Mouse (Mus musculus): Measurements from ENCODE around the gene Mr1. TPM values are rescaled to one million over a fixed set of nuclear protein-coding genes. Genes with fewer than 3 reads are reported as not detected.
"Not testable (repeated sequence)": the region's sequence is repeated elsewhere in the genome, so short reads cannot be mapped to it uniquely, and the experiment has no call there.

The Mr1 gene
- total RNA-seq (2021), result 1 to 10 TPM; 2.2 to 2.5 TPM

DNA sequence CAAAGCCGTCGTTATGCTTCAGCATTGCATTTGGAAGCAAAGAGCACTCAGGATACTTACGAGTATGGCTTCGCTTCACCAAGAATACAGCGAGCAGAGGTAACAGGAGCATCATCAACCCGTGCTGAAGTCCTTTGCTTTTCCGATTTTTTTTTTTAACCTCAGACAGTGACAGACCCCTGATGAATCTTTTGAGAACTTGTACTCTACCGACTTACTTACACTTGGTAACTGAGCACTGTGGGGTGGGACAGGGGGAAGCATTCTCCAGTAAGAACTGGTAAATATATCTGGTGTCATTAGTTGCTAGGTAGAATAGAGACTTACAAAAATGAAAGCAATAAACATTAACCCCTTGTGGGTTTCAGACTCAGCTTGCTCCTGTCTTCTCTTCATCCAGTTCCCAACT is at the start of gene Mr1:
TSS of gene Mr1 (minus strand) at position 243 of the 409 bp plus-strand sequence.
- intact Hi-C loops (cut with DNase I), result no loop called here
- DNase-seq (ENCODE audit: low spot score in 2 of 2), result peak in 1 of 2 experiments; percentile 55

DNA sequence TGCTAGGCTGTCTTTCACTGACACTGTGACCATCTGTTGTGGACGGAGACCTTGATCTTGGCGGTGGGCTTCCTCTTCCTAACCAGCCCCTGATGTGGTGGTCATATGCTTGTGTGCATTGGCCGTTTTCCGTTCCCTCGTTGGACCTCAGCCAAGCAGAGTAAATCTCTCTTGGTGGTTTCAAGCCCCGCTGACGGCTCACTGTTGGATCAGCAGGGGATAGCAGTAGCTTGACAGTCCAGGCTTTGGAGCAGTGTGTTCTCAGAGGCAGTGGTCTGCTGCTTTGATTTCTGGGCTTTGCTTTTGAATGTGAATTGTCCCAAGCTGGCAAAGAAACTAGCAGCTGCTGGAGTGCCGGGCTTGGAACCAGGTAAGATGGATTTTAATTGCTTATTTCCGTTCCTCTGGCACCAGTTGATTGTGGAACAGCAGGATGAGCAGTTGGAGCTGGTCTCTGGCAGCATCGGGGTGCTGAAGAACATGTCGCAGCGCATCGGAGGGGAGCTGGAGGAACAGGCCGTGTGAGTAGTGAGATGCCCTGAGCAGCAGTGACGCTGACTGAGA is 46.3 kb upstream of the Mr1 start:
- intact Hi-C loops (cut with DNase I), result no loop called here
- no peak for DNase-seq (ENCODE audit: low spot score in 2 of 2)

DNA sequence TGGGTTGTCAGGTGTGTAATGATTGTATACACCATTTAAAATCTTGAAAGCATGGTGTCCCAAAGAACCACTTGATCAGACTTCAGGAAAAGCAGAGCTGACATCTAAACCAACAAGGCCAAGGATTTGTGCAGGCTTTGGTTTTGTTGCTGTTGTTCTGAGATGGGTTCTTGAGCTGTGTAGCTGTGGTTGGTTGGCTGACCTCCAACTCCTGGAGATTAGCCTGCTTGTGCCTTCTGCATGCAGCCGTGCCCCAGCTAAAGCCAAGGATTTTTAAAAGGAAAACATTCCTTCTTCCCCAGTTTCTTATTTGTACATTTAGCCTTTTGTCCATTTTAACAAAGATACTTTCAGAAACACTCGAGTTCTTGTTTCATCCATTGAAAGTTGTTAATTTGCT is 45.1 kb upstream of the Mr1 start:
- intact Hi-C loops (cut with DNase I), result no loop called here
- DNase-seq (ENCODE audit: low spot score in 2 of 2), result no peak

DNA sequence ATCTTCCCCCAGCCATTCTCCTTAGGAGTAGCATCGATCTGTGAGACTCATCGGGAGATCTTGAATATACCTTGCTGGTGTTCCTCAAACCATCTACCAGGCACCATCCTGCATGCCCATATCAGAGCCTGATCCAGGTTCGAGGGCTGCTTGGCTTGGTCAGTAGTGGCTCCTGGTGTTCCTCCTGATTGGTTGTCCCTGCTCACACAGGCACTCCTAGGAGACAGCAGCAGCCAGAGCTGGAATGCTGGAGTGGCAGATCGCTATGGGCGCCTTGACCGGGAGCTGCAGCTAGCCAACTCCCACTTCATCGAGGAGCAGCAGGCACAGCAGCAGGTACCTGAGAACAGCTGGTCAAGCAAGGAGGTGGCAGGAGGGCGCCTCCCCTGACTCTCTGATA is 44.6 kb upstream of the Mr1 start:
- DNase-seq (ENCODE audit: low spot score in 2 of 2), result no peak
- intact Hi-C loops (cut with DNase I), result no loop called here

DNA sequence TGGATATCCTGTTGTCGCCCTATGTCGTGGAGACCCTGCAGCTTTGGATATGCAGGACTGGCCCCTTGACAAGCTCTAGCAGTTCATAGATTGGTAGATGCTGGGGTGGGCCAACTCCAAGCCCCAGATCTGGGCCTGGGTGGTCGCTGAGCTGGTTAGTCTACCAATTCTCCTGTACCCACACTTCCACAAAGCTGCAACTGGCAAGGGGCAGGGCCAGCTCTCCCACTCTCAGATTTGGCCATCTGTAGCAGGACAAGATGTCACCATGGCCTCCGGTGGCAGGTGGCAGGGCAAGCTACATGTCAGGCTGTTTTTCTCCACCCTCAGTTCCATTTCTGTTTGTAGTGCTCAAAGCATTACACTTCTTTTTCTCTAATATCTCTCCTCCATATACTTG is 42.0 kb upstream of the Mr1 start:
- DNase-seq (ENCODE audit: low spot score in 2 of 2), result no peak
- intact Hi-C loops (cut with DNase I), result no loop called here

DNA sequence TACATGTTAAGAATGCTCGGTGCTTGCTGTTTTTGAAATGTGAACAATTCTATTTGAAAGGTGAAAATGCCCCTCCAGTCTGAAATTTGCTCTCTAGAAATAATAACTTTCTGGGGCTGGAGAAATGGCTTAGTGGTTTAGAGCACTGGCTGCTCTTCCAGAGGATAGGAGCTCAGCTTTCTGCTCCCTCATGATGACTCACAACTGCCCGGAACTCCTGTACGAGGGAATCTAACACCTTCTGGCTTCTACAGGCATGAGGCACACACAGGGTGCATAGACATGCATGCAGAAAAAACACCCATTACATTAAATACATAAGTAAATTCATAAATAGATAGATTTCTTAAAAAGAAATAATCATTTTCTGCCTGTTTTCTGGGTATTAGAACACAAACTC is 37.6 kb upstream of the Mr1 start:
- intact Hi-C loops (cut with DNase I), result no loop called here
- no peak for DNase-seq (ENCODE audit: low spot score in 2 of 2)

DNA sequence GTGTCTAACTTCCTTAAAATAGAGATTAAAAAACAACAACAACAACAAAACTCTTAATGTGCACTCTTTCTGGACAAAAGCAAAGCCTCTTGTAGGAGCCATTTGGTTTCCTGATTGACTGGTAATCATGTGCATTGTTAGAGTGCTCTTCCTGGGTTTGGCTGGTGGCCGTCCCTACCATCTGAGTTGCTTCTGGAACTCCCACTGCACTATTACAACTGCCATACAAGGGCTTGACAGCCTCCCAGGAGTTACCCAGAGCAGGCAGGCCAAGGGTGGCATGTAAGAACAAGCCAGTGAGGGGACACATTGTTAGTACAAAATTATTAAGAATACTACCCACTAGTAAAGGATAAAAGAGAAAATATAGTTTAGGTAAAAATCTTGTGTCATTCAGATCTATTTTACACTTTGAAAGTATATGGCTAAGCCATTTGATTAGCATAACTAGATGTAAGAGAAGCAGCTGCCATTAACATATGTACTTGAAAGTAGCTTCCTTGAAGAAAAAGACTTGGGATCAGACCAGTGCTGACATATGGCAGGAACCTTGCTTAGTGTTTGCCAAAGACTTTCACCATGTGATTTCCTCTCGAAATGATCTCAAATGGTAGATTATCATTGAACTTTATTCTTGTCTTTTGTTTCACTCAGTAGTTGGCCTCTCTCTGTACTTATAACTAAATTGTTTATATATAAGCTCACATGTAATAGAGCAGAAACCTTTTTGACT is 31.7 kb upstream of the Mr1 start:
- intact Hi-C loops (cut with DNase I), result no loop called here
- no peak for DNase-seq (ENCODE audit: low spot score in 2 of 2)

DNA sequence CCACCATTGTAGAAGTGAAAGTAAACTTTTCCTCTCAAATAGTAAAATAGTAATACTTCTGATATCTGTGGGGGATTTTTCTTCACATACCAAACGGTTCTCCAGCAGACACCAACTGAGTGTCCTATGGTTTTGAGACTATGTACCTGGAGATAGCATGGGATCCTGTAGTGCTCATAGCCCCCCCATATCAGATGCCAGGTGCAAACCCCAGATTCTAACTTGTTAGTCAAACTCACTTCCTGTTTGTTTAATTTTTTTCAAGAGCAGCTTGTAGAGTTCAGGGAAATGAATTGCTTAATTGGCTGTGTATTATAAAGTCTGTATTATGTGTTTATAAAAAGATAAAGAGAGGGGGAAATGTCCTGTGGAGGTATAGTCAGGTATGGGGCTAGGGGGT is 27.8 kb upstream of the Mr1 start:
- DNase-seq (ENCODE audit: low spot score in 2 of 2), result no peak
- intact Hi-C loops (cut with DNase I), result no loop called here

DNA sequence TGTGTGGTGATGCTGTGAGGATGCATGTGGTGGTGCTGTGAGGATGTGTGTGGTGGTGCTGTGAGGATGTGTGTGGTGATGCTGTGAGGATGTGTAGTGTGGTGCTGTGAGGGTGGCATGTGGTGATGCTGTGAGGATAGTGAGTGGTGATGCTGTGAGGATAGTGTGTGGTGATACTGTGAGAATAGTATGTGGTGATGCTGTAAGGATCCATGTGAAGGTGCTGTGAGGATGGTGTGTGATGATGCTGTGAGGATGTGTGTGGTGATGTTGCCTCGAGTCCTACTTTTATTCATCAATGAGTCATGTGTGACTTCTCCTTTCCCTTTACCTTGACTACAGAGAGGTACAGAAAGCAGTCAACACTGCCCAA is 27.0 kb upstream of the Mr1 start:
- intact Hi-C loops (cut with DNase I); DNase-seq (ENCODE audit: low spot score in 2 of 2): not testable (repeated sequence)

DNA sequence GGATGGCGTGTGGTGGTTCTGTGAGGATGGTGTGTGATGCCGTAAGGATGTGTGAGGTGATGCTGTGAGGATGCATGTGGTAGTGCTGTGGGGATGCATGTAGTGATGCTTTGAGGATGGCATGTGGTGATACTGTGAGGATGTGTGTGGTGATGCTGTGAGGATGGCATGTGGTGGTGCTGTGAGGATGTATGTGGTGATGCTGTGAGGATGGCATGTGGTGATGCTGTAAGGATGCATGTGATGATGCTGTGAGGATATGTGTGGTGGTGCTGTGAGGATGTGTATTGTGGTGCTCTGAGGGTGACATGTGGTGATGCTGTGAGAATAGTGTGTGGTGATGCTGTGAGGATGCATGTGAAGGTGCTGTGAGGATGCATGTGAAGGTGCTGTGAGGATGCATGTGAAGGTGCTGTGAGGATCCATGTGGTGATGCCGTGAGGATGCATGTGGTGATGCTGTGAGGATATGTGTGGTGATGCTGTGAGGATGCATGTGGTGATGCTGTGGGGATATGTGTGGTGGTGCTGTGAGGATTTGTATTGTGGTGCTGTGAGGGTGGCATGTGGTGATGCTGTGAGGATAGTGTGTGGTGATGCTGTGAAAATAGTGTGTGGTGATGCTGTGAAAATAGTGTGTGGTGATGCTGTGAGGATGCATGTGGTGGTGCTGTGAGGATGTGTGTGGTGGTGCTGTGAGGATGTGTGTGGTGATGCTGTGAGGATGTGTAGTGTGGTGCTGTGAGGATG is 26.5 kb upstream of the Mr1 start:
- intact Hi-C loops (cut with DNase I), result no loop called here
- no peak for DNase-seq (ENCODE audit: low spot score in 2 of 2)

DNA sequence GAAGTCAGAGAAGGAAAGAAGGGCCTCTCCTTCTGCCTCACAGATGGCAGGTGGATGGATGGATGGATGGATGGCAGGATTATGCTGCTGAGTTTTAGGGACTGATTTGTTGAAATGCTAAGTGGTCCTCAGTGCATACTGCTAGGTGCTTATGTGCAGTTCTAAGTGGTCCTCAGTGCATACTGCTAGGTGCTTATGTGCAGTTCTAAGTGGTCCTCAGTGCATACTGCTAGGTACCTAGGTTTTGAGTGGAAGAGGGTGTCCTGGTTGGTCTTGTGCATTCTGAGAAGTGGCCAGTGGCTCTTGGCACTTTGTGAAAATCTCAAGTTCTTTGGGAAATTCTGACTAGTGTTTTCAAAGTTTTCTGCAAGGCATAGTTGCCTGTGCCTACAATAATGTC is 23.3 kb upstream of the Mr1 start:
- no peak for DNase-seq (ENCODE audit: low spot score in 2 of 2)
- intact Hi-C loops (cut with DNase I), result no loop called here

DNA sequence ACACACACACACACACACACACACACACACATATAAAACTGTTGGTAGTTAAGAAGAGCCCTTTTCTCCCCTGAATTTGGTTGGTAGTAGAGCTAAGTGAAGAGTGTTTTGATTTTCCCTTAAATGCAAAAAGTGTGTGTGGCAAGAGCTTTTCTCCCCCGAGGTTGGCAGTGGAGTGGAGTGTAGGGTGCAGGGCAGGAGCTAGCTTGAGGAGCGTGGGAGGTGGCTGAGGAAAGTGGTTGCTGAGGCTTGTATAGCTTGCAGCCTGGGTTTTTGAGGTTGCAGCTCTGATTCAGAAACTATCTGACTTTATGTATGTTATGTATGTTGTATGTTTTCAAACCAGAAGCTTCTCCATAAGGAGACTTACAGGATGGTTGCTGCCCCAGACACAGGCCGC is 20.8 kb upstream of the Mr1 start:
- intact Hi-C loops (cut with DNase I), result no loop called here
- peak in 1 of 2 experiments; percentile 60 for DNase-seq (ENCODE audit: low spot score in 2 of 2)

DNA sequence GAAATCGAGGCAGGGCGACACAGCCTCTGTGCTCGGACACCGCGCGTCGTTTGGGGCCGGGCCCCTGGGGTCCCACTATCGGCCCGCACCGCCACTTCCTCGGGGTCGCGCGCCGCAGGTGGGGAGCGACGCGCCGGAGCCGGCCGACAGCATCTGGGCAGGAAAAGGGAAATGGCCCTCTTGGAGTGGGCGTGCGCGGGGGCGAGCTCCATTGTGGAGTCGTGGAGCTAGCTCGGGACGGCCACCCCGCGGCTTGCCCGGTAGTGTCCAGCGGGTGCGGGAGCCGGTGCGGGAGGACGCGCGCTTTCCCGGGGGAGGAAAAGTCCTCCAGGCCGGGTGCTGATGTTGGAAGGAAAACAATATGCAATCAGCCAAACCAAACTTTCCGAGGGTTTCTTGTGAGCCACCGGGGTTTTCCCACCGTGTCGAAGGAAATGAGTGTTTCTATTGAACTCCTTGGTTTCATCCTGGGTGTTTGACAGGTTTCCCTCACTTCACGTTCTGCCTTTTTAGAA is 12.4 kb upstream of the Mr1 start:
- peak; percentile 42 to 58 for DNase-seq (ENCODE audit: low spot score in 2 of 2)
- intact Hi-C loops (cut with DNase I), result no loop called here

DNA sequence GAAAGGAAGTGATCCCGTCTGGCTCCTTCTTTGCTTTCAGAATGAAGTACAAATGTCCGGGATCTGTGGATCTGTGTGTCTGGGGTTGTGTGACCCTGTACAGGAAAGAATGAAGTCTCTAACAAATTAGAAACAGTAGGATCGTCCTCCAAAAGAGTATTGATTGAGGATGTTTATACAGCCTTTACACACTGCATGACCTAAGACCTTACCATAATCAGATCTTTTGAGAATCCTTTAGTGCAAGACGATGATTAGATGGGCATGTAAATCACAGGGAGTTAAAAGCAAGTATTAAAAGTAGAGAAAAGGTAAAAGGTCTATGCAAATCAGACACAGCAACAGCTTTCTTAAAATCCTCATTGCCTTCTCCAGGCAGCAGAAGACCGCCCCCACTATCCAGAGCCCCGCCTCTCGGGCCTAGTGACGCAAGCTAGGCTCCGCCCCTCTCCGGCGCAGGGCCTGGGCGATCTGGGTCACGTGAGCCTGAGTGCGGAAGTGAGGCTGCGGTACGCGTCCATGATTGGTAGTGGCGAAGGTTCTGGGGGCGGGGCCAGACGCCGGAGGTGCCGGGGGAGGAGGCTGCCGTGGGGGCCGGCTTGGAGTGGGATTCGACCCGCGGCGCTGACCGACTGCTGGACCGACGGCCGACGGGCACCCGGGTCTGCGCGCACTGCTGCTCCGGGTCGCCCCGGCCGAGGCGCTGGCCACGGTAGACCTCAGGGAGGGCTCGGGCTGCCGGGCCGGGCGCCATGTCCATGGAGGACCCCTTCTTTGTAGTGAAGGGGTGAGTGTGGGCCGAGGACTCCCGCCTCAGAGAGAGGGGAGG is 11.7 kb upstream of the Mr1 start, which contains the start of gene Stx6:
TSS of gene Stx6 (plus strand) at position 575 of the 829 bp plus-strand sequence.
- intact Hi-C loops (cut with DNase I), result no loop called here
- DNase-seq (ENCODE audit: low spot score in 2 of 2), result peak; percentile 97 to 99

DNA sequence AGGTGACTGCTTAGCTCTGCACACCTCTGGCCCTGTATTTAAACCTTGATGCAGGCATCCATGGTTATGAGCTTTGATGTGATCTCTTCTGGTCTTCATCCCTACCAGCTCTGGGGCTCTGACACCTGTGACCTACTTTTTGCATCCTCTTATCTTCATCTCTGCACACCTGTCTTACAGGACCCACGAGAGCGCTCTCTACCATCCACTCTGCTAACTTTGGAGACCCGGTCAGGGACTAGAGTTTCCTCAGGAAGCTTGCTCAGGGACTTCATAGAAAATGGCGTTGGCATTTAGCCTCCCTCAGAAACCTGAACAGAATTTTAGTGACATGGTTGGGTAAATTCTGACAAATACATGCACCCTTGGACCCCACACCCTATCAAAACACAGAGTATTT is 7.3 kb upstream of the Mr1 start:
- DNase-seq (ENCODE audit: low spot score in 2 of 2), result no peak
- intact Hi-C loops (cut with DNase I), result no loop called here

DNA sequence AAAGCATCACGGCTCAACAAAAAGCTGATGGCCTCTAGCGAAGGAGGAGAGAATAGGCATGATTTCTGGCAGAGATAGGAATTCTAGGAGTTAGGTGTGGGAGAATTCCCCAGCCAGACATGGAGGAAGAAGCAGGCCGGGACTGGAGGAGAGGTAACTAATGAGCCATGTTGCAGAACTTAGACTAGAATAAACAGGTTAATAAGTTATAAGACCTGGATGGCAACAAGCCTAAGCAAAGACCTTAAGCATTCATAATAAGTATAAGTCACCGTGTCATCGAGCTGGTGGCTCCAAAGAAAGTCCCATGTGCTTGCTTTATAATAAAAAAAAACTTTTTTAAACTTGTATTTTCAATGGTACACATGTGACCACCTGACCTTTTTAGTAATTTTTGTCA is 4.2 kb upstream of the Mr1 start:
- no peak for DNase-seq (ENCODE audit: low spot score in 2 of 2)
- intact Hi-C loops (cut with DNase I), result no loop called here

DNA sequence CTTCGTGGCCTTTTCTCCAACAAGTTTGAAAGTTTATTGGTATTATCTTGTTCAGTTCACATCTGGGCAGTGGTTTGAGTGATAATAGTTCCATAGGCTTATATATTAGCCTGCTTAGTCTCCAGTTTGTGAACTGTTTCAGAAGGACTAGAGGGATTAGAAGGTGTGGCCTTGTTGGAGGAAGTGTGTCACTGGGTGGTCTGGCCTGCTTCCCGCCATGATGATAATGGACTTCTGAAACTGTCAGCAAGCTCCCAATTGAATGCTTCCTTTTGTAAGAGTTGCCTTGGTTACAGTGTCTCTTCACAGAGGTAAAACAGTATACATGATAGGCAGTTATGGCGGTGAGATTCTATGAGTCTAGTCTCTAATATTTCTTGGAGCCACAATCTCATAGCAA is 2.8 kb upstream of the Mr1 start:
- no peak for DNase-seq (ENCODE audit: low spot score in 2 of 2)
- intact Hi-C loops (cut with DNase I), result no loop called here

DNA sequence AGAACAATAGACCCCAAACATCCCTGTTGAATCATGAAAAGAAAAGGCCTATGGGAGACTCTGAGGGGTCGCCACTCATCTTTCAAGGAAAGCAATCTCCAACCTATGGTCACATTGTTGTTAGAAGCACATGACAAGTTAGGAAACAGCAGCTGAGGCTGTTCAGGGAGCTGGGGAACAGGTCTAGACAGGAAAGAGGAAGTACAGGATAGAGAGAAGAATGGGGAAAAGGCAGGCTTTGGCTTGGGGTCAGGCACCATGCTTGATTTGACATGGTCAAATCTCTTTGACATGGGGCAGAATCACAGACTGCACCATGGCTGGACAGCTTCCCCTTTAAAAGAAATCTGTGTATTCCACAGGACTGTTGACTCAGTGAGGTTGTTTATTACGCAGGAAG is 614 bp upstream of the Mr1 start:
- intact Hi-C loops (cut with DNase I), result no loop called here

DNA sequence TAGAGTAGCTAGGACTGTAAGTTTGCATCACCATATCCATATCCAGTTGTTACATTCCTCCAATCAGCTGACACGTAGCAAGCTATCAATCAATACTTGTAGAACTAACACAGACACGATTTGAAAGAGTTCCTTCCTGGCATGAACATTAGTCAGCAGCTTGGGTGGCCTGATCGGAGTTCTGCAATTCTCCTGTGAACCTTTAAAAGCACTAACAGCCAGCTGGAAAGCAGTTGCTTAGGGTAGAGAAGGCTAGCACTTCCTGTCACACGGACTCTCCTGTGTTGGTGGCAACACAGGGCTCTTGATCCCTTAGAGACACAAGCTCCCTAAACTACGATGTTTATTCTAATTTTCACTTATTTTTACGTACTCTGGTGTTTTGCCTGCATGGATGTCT is 994 bp downstream of the Mr1 start:
- intact Hi-C loops (cut with DNase I), result no loop called here
- no peak for DNase-seq (ENCODE audit: low spot score in 2 of 2)

More for the DNA sequence above, 614 bp upstream of the Mr1 start:
- no peak for DNase-seq (ENCODE audit: low spot score in 2 of 2)

DNA sequence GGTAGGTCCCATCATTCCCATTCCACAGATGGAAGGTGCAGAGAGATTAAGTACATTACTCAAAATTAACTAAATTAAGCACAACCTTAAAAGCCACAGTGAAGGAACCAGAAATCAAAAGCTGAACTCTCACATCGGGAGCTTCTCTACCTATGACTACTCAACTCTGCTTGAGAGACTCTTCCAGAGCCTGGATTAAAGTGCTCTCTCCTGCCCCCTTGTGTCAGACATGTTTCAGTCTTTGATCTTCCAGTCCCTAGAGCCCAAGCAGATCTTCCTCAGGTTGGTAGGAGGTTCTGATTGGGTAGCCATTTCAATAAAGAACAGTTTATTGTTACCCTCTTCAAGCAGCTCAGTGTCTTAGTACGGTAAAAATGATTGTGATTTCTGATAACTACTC is 6.5 kb downstream of the Mr1 start:
- peak; percentile 54 to 74 for DNase-seq (ENCODE audit: low spot score in 2 of 2)
- intact Hi-C loops (cut with DNase I), result loop anchor here (1.0 to 5.0 kb wide), 2 partner anchors 38 to 91 kb away; no protein-coding TSS in a partner anchor
